Mouse (Mus musculus) heart, adult 11 months (tissue): ENCODE results near the gene Podxl.
"Not testable (repeated sequence)": the region's sequence is repeated elsewhere in the genome, so short reads cannot be mapped to it uniquely, and the experiment has no call there.

Source experiments
- DNase-seq: peaks from one replicate; pipeline ENCODE4 v3.0.0; 2022

The Podxl gene

GRCm38 (mm10) chr6:31564901-31565391 lies 1.2 kb upstream of the Podxl start:
- peak; percentile 92 for DNase-seq

GRCm38 (mm10) chr6:31564182-31564531 lies 376 bp upstream of the Podxl start:
- no peak for DNase-seq

GRCm38 (mm10) chr6:31562371-31563080 lies 1.3 kb downstream of the Podxl start:
- DNase-seq = peak; percentile 96

- DNase-seq = not testable (repeated sequence)
Measured at GRCm38 (mm10) chr6:31561948-31562347, 1.8 kb downstream of the Podxl start.

- DNase-seq = no peak
Measured at GRCm38 (mm10) chr6:31560138-31560959, 3.4 kb downstream of the Podxl start.

- no peak for DNase-seq
Measured at GRCm38 (mm10) chr6:31556460-31557100, 7.2 kb downstream of the Podxl start.

GRCm38 (mm10) chr6:31550876-31551532 lies 12.8 kb downstream of the Podxl start:
- DNase-seq = peak; percentile 99

GRCm38 (mm10) chr6:31549361-31550051 lies 14.3 kb downstream of the Podxl start:
- peak; percentile 98 for DNase-seq

- peak; percentile 99 for DNase-seq
Measured at GRCm38 (mm10) chr6:31544318-31544717, 19.5 kb downstream of the Podxl start.

- no peak for DNase-seq
Measured at GRCm38 (mm10) chr6:31540018-31540417, 23.8 kb downstream of the Podxl start.

- no peak for DNase-seq
Measured at GRCm38 (mm10) chr6:31538112-31538511, 25.7 kb downstream of the Podxl start.

GRCm38 (mm10) chr6:31537193-31537592 lies 26.6 kb downstream of the Podxl start:
- no peak for DNase-seq

GRCm38 (mm10) chr6:31534705-31535104 lies 29.1 kb downstream of the Podxl start:
- no peak for DNase-seq

- DNase-seq = no peak
Measured at GRCm38 (mm10) chr6:31531880-31532279, 31.9 kb downstream of the Podxl start.

GRCm38 (mm10) chr6:31528339-31528738 lies 35.4 kb downstream of the Podxl start:
- DNase-seq = peak; percentile 88

GRCm38 (mm10) chr6:31527897-31528296 lies 35.9 kb downstream of the Podxl start:
- no peak for DNase-seq

GRCm38 (mm10) chr6:31526929-31527328 lies 36.9 kb downstream of the Podxl start:
- DNase-seq = no peak

- DNase-seq = peak; percentile 91
Measured at GRCm38 (mm10) chr6:31525231-31525900, 38.4 kb downstream of the Podxl start.

GRCm38 (mm10) chr6:31524647-31525046 lies 39.1 kb downstream of the Podxl start:
- DNase-seq = peak; percentile 90

GRCm38 (mm10) chr6:31524121-31524520 lies 39.7 kb downstream of the Podxl start:
- DNase-seq = peak; percentile 85

GRCm38 (mm10) chr6:31523657-31524056 lies 40.1 kb downstream of the Podxl start:
- peak; percentile 68 for DNase-seq

GRCm38 (mm10) chr6:31523039-31523438 lies 40.7 kb downstream of the Podxl start:
- no peak for DNase-seq
